Mouse (Mus musculus): ENCODE measurements around the gene Lgr4.

DNA sequence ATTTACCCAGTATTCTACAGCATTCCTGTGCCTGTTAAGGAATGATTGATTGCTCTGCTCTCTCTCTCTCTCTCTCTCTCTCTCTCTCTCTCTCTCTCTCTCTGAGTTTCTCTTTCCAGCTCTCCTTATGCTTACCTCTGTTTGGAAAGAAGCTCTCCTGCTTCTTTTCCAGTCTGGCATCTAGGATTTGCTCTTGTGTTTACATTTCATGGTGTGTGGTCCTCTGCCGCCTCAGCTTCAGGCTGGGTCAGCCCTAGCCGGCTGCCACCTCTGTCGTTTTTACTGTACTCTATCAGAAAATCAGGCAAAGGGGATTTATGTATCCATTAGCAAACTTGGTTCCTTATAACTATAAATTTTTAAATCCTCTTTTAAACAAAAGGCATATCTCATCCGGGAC, 118.8 kb downstream of the Lgr4 start:
- no peak for TF ChIP-seq POU5F1 (IDR thresholded peaks at IDR 0.05; ENCODE audit: borderline replicate concordance, low read length)
- no peak for TF ChIP-seq CTCF (conservative IDR thresholded peaks at IDR 0.05; ENCODE audit: low read length)
- TF ChIP-seq NANOG (IDR thresholded peaks at IDR 0.05; ENCODE audit: borderline replicate concordance, low read length): no peak
